Mouse (Mus musculus) ES-E14 (cell line): ENCODE results near the gene Zfp422. TPM values are rescaled to one million over a fixed set of nuclear protein-coding genes. Genes with fewer than 3 reads are reported as not detected.
A peak's percentile ranks its signal among the peaks of the same experiment; 100 is the strongest.

Experiments
- DNase-seq: peaks from one replicate; pipeline ENCODE4 v3.0.0-alpha.2; 2013; ENCODE audit warnings: low read depth, low spot score
- H3K27ac ChIP-seq: 2 replicates; pipeline ENCODE4 v1.5.1; 2012; ENCODE audit warnings: low read depth, mild to moderate bottlenecking, low read length, moderate library complexity, mixed read lengths; ENCODE audit not compliant: poor library complexity, insufficient read depth, severe bottlenecking
- H3K36me3 ChIP-seq: 2 replicates; pipeline ENCODE4 v1.6.1; 2012; ENCODE audit warnings: mild to moderate bottlenecking, low read length, moderate library complexity, mixed read lengths; ENCODE audit not compliant: control insufficient read depth, poor library complexity, insufficient read depth, severe bottlenecking
- H3K4me1 ChIP-seq, 2 experiments: fragments of 150-350 bp in 1 of 2; sonication (generic) in 1 of 2; 2 replicates each; pipeline ENCODE4 v1.6.1; 2012; ENCODE audit warnings: low read length in 2 of 2, mild to moderate bottlenecking in 1 of 2, mixed read lengths in 1 of 2; ENCODE audit not compliant: control insufficient read depth in 2 of 2, insufficient read depth in 2 of 2, poor library complexity in 1 of 2
- H3K4me3 ChIP-seq, 2 experiments: fragments of 150-350 bp in 1 of 2; sonication (generic) in 1 of 2; 2 replicates each; pipeline ENCODE4 v1.5.1; 2012; ENCODE audit warnings: low read length in 2 of 2, low read depth in 1 of 2, mild to moderate bottlenecking in 1 of 2, mixed read lengths in 1 of 2; ENCODE audit not compliant: insufficient read depth in 1 of 2, poor library complexity in 1 of 2, severe bottlenecking in 1 of 2
- H3K9ac ChIP-seq: 2 replicates; pipeline ENCODE4 v1.6.1; 2012; ENCODE audit warnings: low read depth, mild to moderate bottlenecking, low read length, mixed read lengths; ENCODE audit not compliant: poor library complexity, insufficient read depth, severe bottlenecking
- H3K9me3 ChIP-seq: fragments of 150-350 bp; sonication (generic); 2 replicates; pipeline ENCODE4 v1.6.1; 2012; ENCODE audit warnings: low read depth, mild to moderate bottlenecking, low read length; ENCODE audit not compliant: control insufficient read depth, insufficient read depth
- CHD2 ChIP-seq: IDR thresholded peaks from 2 replicates; pipeline ENCODE4 v1.6.1; 2014; ENCODE audit warnings: mild to moderate bottlenecking, low read depth, low read length, inconsistent platforms
- HCFC1 ChIP-seq: IDR thresholded peaks from 2 replicates; pipeline ENCODE4 v1.6.1; 2012; ENCODE audit warnings: low read length, inconsistent platforms, borderline replicate concordance; ENCODE audit not compliant: insufficient read depth
- MAFK ChIP-seq: IDR thresholded peaks from 2 replicates; pipeline ENCODE4 v1.6.1; 2014; ENCODE audit warnings: mild to moderate bottlenecking, low read depth, low read length, inconsistent platforms; ENCODE audit not compliant: insufficient read depth
- ZC3H11A ChIP-seq: IDR thresholded peaks from 2 replicates; pipeline ENCODE4 v1.6.1; 2012; ENCODE audit warnings: low read depth, mild to moderate bottlenecking, inconsistent platforms, low read length, borderline replicate concordance
- ZNF384 ChIP-seq: IDR thresholded peaks from 2 replicates; pipeline ENCODE4 v1.6.1; 2012; ENCODE audit warnings: low read depth, low read length, inconsistent platforms
- in situ Hi-C, 2 experiments: fragments of 600-800 bp; cut with MboI; formaldehyde crosslinking; loops; one replicate each; pipeline ENCODE4 v1.15.1; 2025; ENCODE audit warnings: low sequenced_read_pairs in 2 of 2, inconsistent platforms in 1 of 2; ENCODE audit not compliant: unreplicated experiment in 2 of 2
- total RNA-seq: library from RNA; depleted of rRNA; stranded (reverse); fragments of 300-350 nt; gene quantifications from 2 replicates; pipeline ENCODE4 v1.2.3, GENCODE M21; 2012; rRNA removed

The Zfp422 gene
- total RNA-seq = 5.1 and 7.0 TPM in 2 replicates

DNA sequence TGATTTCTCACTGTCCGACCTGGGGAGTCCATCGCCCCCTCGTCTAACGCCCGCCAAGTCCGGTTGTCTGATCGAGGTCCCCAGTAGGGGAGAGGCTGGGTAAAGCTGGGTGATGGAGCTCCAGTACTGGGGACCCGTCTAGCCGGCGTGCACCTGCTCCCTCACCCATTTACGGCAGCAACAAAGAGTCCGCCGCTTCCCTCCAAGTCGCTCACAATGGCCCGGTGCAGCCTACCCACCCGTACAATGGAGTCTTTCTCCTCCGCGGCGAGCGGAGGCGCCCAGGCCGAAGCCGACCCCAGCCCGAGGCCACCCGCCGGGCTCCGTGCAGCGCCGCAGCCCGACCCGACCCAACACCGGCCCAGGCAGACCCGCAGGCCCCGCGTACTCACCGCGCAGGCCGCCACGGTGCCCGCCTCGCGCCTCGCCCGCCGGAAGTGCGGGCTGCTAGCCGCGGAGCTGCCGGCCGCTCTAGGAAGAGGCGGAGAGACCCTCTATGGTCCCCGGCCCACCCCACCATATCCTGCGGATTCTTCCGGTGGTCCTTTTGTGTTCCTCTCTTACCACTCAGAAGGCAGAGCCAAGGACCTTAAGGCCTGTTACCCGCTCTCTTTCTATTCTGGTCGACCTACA lies at the start of gene Zfp422:
TSS of gene Zfp422 (minus strand) at position 461 of the 633 bp plus-strand sequence.
- Histone ChIP-seq H3K27ac (no peak within 1 kb of the TSS), H3K36me3 (peaks cover 3% of the 10 kb centered on the region; the same call in 1 of the 2 replicates), H3K4me3 (peak within 1 kb of the TSS; percentile 85 to 87), H3K4me1 (0 out of 4 replicates have a peak, but pooled peaks cover 0 to 2% of the 10 kb centered on the region in 2 experiments), H3K9me3 (no peaks in the 10 kb centered on the region), H3K9ac (peak within 1 kb of the TSS; percentile 84)
- in situ Hi-C loops = no loop called here
- TF ChIP-seq ZNF384 = no peak
- TF ChIP-seq MAFK = no peak
- TF ChIP-seq CHD2 = no peak
- TF ChIP-seq HCFC1 = peak; percentile 27; the same call in 1 of the 2 replicates
- no peak for TF ChIP-seq ZC3H11A
- DNase-seq = no peak

DNA sequence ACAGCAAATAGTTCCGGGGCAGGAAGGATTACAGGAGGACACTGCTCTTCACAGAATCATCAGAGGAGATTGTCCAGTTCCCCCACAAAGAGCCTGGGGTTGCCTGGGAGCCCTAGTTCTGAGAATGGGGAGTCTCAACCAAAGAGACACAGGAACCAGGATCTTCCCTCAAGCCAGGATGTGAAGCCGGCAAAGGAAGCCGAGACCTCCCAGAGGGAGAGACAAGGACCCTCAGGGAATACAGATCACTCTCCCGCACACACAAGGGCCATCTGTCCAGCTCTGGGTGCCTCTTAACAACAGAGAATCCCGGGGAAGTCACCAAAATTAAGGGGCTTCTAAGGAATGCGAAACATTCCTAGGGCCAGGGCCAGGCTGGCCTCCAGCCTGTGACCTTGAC lies 48.5 kb upstream of the Zfp422 start:
- Histone ChIP-seq H3K9me3 (no peaks in the 10 kb centered on the region), H3K36me3 (no peaks in the 10 kb centered on the region), H3K9ac (no peak overlapping the region), H3K4me3 (no peak overlapping the region), H3K4me1 (no peaks in the 10 kb centered on the region; a peak in 2 of 4 replicates), H3K27ac (no peak overlapping the region)
- in situ Hi-C loops = no loop called here
- DNase-seq = no peak
- no peak for TF ChIP-seq ZNF384
- no peak for TF ChIP-seq MAFK
- TF ChIP-seq ZC3H11A = no peak
- no peak for TF ChIP-seq CHD2
- TF ChIP-seq HCFC1 = no peak

DNA sequence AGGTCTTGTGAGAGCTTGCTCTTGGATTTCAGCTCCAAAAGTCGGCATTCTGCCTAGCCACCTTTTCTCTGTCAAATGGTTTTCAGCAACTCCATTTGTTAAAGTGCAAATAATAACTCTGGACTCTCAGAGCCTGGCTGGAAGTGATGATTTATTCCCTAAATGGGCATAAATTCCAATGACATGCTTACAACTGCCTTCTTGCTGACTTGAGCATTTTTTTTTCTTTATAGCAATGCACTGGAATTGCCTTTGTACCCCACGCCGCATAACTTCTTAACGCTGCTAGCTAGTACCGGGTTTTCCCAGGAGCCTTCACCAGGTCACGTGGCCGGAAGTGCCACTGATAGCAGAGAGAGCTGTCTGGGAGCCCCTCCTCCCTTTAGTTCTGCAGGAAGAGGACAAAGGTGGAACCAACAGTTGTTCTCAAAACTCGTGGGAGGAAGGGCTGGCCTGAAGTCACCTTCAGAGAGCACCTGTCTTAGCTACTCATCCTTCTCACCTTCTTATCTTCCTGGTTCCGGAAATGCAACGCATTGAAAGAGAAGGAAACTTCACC lies 47.6 kb upstream of the Zfp422 start:
- Histone ChIP-seq H3K4me1 (no peaks in the 10 kb centered on the region; a peak in 2 of 4 replicates), H3K9me3 (no peaks in the 10 kb centered on the region), H3K27ac (no peak overlapping the region), H3K9ac (no peak overlapping the region), H3K36me3 (no peaks in the 10 kb centered on the region), H3K4me3 (no peak overlapping the region)
- in situ Hi-C loops = no loop called here
- no peak for DNase-seq
- TF ChIP-seq ZNF384 (no peak), ZC3H11A (no peak), MAFK (no peak), CHD2 (no peak), HCFC1 (no peak)

DNA sequence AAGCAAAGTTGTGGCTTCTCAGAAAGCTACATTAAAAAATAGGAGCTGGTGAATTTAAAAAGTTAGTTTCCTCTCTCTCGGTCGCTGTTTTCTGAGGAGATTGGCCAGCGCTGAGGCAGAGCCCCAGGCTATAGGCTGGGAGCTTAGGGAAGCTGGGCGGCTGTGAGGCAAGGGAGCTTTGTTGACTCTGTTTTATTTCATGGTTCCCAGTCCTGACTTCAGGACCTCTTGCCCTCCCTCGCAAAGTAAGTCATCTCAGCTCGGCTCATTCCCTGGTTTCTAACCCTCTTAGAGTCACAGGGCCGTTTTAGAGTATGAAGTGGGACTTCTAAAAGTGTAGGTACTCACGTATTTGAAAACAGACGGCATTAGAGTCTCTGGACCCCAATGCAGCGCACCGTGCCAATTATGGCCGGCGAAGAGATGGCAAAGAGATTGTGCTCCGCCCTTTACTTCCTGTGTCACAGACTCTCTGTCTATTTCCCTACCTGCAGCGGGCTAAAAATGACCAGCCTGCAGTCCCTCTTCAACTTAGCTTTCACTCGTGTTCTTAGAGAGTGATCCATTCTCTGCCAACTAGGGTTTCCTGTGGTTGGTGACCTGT lies 45.6 kb upstream of the Zfp422 start:
- DNase-seq = no peak
- H3K27ac ChIP-seq = no peak overlapping the region
- H3K4me1 ChIP-seq = peaks cover 0 to 14% of the 10 kb centered on the region in 2 experiments; a peak in 2 of 4 replicates
- in situ Hi-C loops = no loop called here
- no peak overlapping the region for H3K9ac ChIP-seq
- TF ChIP-seq MAFK = no peak
- H3K9me3 ChIP-seq = no peaks in the 10 kb centered on the region
- no peaks in the 10 kb centered on the region for H3K36me3 ChIP-seq
- peak overlapping the region; percentile 76 for H3K4me3 ChIP-seq
